Mouse (Mus musculus): ENCODE results near the gene Iqcf5.
"Not testable (repeated sequence)": the region's sequence is repeated elsewhere in the genome, so short reads cannot be mapped to it uniquely, and the experiment has no call there.

The Iqcf5 gene

GRCm38 (mm10) chr9:106481676-106482075, 32.7 kb upstream of the Iqcf5 start:
- DNase-seq, result no peak

- DNase-seq, result no peak
Observed at GRCm38 (mm10) chr9:106482578-106483115, 31.7 kb upstream of the Iqcf5 start.

- no peak for DNase-seq
Observed at GRCm38 (mm10) chr9:106483136-106483535, 31.2 kb upstream of the Iqcf5 start.

GRCm38 (mm10) chr9:106483606-106484005, 30.8 kb upstream of the Iqcf5 start:
- DNase-seq, result no peak

GRCm38 (mm10) chr9:106485076-106485475, 29.3 kb upstream of the Iqcf5 start:
- DNase-seq, result no peak

GRCm38 (mm10) chr9:106487602-106488001, 26.8 kb upstream of the Iqcf5 start:
- DNase-seq, result not testable (repeated sequence)

- no peak for DNase-seq
Observed at GRCm38 (mm10) chr9:106499667-106500066, 14.7 kb upstream of the Iqcf5 start, which contains the start of gene Iqcf1. Gene Iqcf1, plus strand, starts transcription at chr9:106499967.

- DNase-seq, result no peak
Observed at GRCm38 (mm10) chr9:106501846-106502245, 12.5 kb upstream of the Iqcf5 start.

GRCm38 (mm10) chr9:106504246-106504645, 10.1 kb upstream of the Iqcf5 start:
- DNase-seq, result no peak

- no peak for DNase-seq
Observed at GRCm38 (mm10) chr9:106509356-106509755, 5.0 kb upstream of the Iqcf5 start.

GRCm38 (mm10) chr9:106512729-106513450, 1.5 kb upstream of the Iqcf5 start:
- no peak for DNase-seq

- no peak for DNase-seq
Observed at GRCm38 (mm10) chr9:106513566-106513965, 807 bp upstream of the Iqcf5 start.

- no peak for DNase-seq
Observed at GRCm38 (mm10) chr9:106519433-106519832, 5.1 kb downstream of the Iqcf5 start.

GRCm38 (mm10) chr9:106519909-106520308, 5.5 kb downstream of the Iqcf5 start:
- DNase-seq, result no peak

- DNase-seq, result no peak
Observed at GRCm38 (mm10) chr9:106531833-106532232, 17.5 kb downstream of the Iqcf5 start.

- no peak for DNase-seq
Observed at GRCm38 (mm10) chr9:106534296-106534695, 19.9 kb downstream of the Iqcf5 start.

GRCm38 (mm10) chr9:106534975-106535374, 20.6 kb downstream of the Iqcf5 start:
- no peak for DNase-seq

- no peak for DNase-seq
Observed at GRCm38 (mm10) chr9:106561531-106561930, 47.2 kb downstream of the Iqcf5 start, which contains the start of gene Iqcf3. Gene Iqcf3, minus strand, starts transcription at chr9:106561631.

- DNase-seq, result no peak
Observed at GRCm38 (mm10) chr9:106562291-106562690, 47.9 kb downstream of the Iqcf5 start.

- DNase-seq, result no peak
Observed at GRCm38 (mm10) chr9:106564025-106564424, 49.7 kb downstream of the Iqcf5 start.

All from cerebellum, adult 9-10 months (tissue).